Mouse (Mus musculus): Measurements from ENCODE around the gene Npepps. TPM values are rescaled to one million over a fixed set of nuclear protein-coding genes. Genes with fewer than 3 reads are reported as not detected.
"Not testable (repeated sequence)": the region's sequence is repeated elsewhere in the genome, so short reads cannot be mapped to it uniquely, and the experiment has no call there.

Npepps gene
- polyA plus RNA-seq, 1 experiment from 2014 or later, result 142 TPM

DNA sequence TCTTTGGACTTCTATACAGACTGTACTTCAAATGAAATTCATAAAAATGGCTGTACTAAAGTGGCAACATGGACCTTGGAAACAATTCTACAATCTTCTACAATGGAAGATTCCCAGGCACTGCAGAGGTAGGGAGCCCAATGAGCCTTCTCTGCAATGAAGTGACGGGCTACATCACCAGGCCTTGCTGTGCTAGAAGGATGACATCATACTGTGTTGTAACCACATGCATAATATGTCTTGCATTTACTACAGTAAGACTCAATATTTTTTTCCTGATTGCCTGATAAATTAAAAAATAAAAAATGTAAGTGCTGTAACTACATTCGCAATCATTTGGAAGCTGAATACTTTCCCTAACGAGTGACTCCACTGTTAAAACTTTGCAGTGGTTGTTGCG is 7.6 kb downstream of the Npepps start:
- Histone ChIP-seq H3K4me1 (ENCODE audit: control insufficient read depth, insufficient read depth, low read depth, low read length) (peaks cover 12% of the 10 kb centered on the region), H3K36me3 (ENCODE audit: control insufficient read depth, insufficient read depth, low read length) (no peaks in the 10 kb centered on the region), H3K27ac (ENCODE audit: low read depth, low read length) (no peak overlapping the region), H3K27me3 (replicated peaks; ENCODE audit: control insufficient read depth, insufficient read depth, low read length) (no peaks in the 10 kb centered on the region), H3K9me3 (ENCODE audit: control insufficient read depth, low read length) (no peaks in the 10 kb centered on the region), H3K9ac (ENCODE audit: low read depth, low read length) (no peak overlapping the region), H3K4me2 (ENCODE audit: low read length) (no peak overlapping the region), H3K4me3 (ENCODE audit: low read length) (no peak overlapping the region)
- ATAC-seq, result no peak
- 92% methylated on average over 4 of the region's 4 CpGs for WGBS

DNA sequence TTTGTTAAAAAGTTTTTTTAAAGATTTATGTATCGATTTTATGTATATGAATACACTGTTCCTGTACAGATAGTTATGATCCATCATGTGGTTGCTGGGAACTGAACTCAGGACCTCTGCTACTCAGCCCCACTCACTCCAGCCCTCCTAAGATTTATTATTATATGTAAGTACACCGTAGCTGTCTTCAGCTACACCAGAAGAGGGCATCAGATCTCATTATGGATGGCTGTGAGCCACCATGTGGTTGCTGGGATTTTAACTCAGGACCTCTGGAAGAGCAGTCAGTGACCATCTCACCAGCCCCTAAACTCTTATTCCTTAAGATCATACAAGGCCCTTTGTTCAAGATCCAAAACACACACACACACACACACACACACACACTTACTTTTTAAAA is 10.4 kb downstream of the Npepps start:
- not testable (repeated sequence) for H3K27ac ChIP-seq (ENCODE audit: low read depth, low read length); H3K27me3 ChIP-seq (replicated peaks; ENCODE audit: control insufficient read depth, insufficient read depth, low read length); H3K4me2 ChIP-seq (ENCODE audit: low read length); H3K36me3 ChIP-seq (ENCODE audit: control insufficient read depth, insufficient read depth, low read length); H3K4me1 ChIP-seq (ENCODE audit: control insufficient read depth, insufficient read depth, low read depth, low read length); H3K9ac ChIP-seq (ENCODE audit: low read depth, low read length); ATAC-seq; H3K4me3 ChIP-seq (ENCODE audit: low read length); H3K9me3 ChIP-seq (ENCODE audit: control insufficient read depth, low read length)
- WGBS, result 82% methylated on average over 2 of the region's 2 CpGs

DNA sequence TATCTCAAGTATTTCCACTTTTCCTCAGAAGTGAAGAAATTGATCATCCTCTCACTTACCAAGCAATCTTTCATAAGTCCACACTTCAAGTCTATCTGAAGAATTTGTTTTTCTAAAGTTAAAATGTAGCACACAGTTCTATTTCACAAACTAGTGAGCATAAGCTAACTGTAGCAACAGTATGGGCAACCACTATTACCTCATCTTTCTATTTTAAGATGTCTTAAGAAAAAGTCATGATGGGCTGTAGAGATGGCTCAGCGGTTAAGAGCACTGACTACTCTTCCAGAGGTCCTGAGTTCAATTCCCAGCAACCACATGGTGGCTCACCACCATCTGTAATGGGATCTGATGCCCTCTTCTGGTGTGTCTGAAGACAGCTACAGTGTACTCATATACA is 13.9 kb downstream of the Npepps start:
- not testable (repeated sequence) for H3K27ac ChIP-seq (ENCODE audit: low read depth, low read length); H3K9ac ChIP-seq (ENCODE audit: low read depth, low read length); ATAC-seq; H3K36me3 ChIP-seq (ENCODE audit: control insufficient read depth, insufficient read depth, low read length); H3K4me3 ChIP-seq (ENCODE audit: low read length); H3K9me3 ChIP-seq (ENCODE audit: control insufficient read depth, low read length); H3K4me1 ChIP-seq (ENCODE audit: control insufficient read depth, insufficient read depth, low read depth, low read length); H3K4me2 ChIP-seq (ENCODE audit: low read length); H3K27me3 ChIP-seq (replicated peaks; ENCODE audit: control insufficient read depth, insufficient read depth, low read length)
- 97% methylated on average over 1 of the region's 1 CpGs for WGBS

DNA sequence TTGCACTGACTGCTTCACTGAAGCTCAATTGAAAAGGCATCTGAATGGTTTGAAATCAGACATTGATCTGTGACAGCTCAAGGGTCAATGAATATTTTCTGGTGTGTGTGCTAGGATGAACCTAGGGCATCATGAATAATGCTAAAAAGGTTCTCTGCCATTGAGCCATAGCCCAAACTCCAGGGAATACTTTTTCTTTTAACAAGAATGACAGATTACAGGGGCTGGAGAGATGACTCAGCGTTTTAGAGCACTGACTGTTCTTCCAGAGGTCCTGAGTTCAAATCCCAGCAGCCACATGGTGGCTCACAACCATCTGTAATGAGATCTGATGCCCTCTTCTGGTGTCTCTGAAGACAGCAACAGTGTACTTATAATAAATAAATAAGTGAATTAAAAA is 30.8 kb downstream of the Npepps start:
- H3K36me3 ChIP-seq (ENCODE audit: control insufficient read depth, insufficient read depth, low read length); H3K27me3 ChIP-seq (replicated peaks; ENCODE audit: control insufficient read depth, insufficient read depth, low read length); H3K9me3 ChIP-seq (ENCODE audit: control insufficient read depth, low read length); H3K4me3 ChIP-seq (ENCODE audit: low read length); ATAC-seq; H3K9ac ChIP-seq (ENCODE audit: low read depth, low read length); H3K27ac ChIP-seq (ENCODE audit: low read depth, low read length); H3K4me2 ChIP-seq (ENCODE audit: low read length); H3K4me1 ChIP-seq (ENCODE audit: control insufficient read depth, insufficient read depth, low read depth, low read length): not testable (repeated sequence)
- 77% methylated on average over 1 of the region's 1 CpGs for WGBS

DNA sequence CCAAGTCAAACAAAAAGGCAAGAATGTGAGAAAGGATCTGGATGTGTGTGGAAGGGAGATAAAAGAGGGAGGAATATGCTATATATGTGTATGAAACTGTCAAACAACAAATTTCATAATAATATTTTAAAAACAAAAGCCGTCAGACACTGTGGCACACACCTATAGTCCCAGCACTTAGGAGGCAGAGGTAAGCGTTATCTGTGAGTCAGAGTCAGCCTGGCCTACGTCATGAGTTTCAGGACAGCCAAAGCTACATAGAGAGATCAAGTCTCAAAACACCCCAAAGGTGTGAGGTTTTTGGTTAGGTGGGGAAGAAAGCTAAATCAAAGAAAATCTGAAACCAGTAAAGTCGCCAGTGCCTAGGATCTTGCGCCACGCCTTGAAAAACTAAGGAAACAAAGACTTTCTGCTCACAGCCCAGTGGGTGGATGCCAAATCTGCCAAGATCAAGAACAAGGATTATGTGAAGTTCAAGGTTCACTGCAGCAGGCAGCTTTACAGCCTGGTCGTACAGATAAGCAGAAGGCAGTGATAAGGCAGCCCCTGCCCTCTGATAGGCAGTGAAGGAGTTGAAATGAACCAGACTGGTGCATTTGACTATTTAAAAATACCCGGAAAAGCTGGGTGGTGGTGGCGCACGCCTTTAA is 33.8 kb downstream of the Npepps start:
- WGBS, result 96% methylated on average over 10 of the region's 10 CpGs
- Histone ChIP-seq H3K4me2 (ENCODE audit: low read length) (no peak overlapping the region), H3K27ac (ENCODE audit: low read depth, low read length) (no peak overlapping the region), H3K4me3 (ENCODE audit: low read length) (no peak overlapping the region), H3K9ac (ENCODE audit: low read depth, low read length) (no peak overlapping the region), H3K4me1 (ENCODE audit: control insufficient read depth, insufficient read depth, low read depth, low read length) (no peaks in the 10 kb centered on the region), H3K9me3 (ENCODE audit: control insufficient read depth, low read length) (no peaks in the 10 kb centered on the region), H3K36me3 (ENCODE audit: control insufficient read depth, insufficient read depth, low read length) (peaks cover 9% of the 10 kb centered on the region), H3K27me3 (replicated peaks; ENCODE audit: control insufficient read depth, insufficient read depth, low read length) (no peaks in the 10 kb centered on the region)
- ATAC-seq, result no peak

DNA sequence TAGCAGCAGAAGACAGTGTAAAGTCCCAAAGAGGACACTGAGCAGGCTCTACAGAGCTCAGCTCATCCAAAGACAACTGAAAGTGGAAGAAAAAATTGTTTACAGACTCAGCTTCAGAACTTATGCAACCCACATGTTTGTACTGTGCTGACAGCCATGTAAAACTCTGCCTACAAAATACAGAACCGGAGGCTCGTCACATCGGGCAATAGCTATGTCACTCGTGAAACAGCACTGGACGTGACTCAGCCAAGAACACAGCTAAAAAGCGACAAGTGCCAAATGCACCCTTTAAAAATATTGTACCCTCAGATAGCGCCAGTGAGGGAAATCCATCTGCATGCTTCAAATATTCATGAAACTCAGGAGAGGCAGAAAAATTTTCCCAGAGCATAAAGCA is 39.1 kb downstream of the Npepps start:
- H3K4me1 ChIP-seq (ENCODE audit: control insufficient read depth, insufficient read depth, low read depth, low read length), result no peaks in the 10 kb centered on the region
- no peak overlapping the region for H3K4me2 ChIP-seq (ENCODE audit: low read length)
- no peaks in the 10 kb centered on the region for H3K9me3 ChIP-seq (ENCODE audit: control insufficient read depth, low read length)
- 93% methylated on average over 7 of the region's 7 CpGs for WGBS
- peaks cover 17% of the 10 kb centered on the region for H3K36me3 ChIP-seq (ENCODE audit: control insufficient read depth, insufficient read depth, low read length)
- no peaks in the 10 kb centered on the region for H3K27me3 ChIP-seq (replicated peaks; ENCODE audit: control insufficient read depth, insufficient read depth, low read length)
- no peak for ATAC-seq
- H3K27ac ChIP-seq (ENCODE audit: low read depth, low read length), result no peak overlapping the region
- H3K9ac ChIP-seq (ENCODE audit: low read depth, low read length), result no peak overlapping the region
- H3K4me3 ChIP-seq (ENCODE audit: low read length), result no peak overlapping the region

DNA sequence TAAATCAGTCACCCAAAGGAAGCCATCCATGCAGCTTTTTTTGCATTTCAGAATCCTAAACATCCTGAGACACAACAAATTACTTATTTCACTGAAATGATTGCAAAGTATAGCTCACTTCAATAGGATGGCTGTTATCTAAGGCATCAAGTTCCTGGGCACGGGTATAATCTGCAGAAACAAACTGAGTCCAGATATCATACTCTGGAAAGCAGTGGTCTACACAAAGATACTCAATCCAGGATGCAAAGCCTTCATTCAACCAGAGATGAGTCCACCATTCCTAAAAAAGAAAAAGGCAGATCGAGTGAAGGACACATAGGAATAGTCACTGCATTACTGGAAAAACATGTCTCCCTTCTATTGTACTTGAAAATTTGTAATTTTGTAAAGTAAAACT is 42.5 kb downstream of the Npepps start:
- H3K36me3 ChIP-seq (ENCODE audit: control insufficient read depth, insufficient read depth, low read length), result peaks cover 19% of the 10 kb centered on the region
- WGBS, result 99% methylated on average over 2 of the region's 2 CpGs

DNA sequence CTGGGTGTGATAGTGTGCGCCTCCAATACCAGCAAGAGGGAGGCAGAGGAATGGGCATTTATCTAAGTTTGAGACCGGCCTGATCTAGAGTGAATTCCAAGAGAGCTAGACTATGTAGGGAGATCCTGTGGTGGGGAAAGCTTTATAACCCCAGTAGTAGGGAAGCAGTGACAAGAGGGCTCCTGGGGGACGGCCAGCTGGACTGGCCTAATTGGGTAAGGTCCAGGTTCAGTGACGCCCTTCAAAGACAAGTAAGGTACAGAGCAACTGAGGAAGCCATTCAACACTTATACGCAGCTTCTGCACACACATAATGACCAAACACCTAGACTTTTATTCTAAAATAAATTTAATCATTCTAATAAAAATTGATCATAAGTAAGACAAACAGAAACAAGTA is 48.0 kb downstream of the Npepps start:
- peaks cover 27% of the 10 kb centered on the region for H3K36me3 ChIP-seq (ENCODE audit: control insufficient read depth, insufficient read depth, low read length)
- H3K9me3 ChIP-seq (ENCODE audit: control insufficient read depth, low read length), result no peaks in the 10 kb centered on the region
- H3K4me3 ChIP-seq (ENCODE audit: low read length), result no peak overlapping the region
- H3K9ac ChIP-seq (ENCODE audit: low read depth, low read length), result no peak overlapping the region
- H3K4me2 ChIP-seq (ENCODE audit: low read length), result no peak overlapping the region
- ATAC-seq, result no peak
- no peaks in the 10 kb centered on the region for H3K4me1 ChIP-seq (ENCODE audit: control insufficient read depth, insufficient read depth, low read depth, low read length)
- no peak overlapping the region for H3K27ac ChIP-seq (ENCODE audit: low read depth, low read length)
- WGBS, result 92% methylated on average over 5 of the region's 5 CpGs
- H3K27me3 ChIP-seq (replicated peaks; ENCODE audit: control insufficient read depth, insufficient read depth, low read length), result no peaks in the 10 kb centered on the region

More for the DNA sequence above, 42.5 kb downstream of the Npepps start:
- Histone ChIP-seq H3K9ac (ENCODE audit: low read depth, low read length) (no peak overlapping the region), H3K27ac (ENCODE audit: low read depth, low read length) (no peak overlapping the region), H3K9me3 (ENCODE audit: control insufficient read depth, low read length) (no peaks in the 10 kb centered on the region), H3K4me3 (ENCODE audit: low read length) (no peak overlapping the region), H3K27me3 (replicated peaks; ENCODE audit: control insufficient read depth, insufficient read depth, low read length) (no peaks in the 10 kb centered on the region), H3K4me1 (ENCODE audit: control insufficient read depth, insufficient read depth, low read depth, low read length) (no peaks in the 10 kb centered on the region), H3K4me2 (ENCODE audit: low read length) (no peak overlapping the region)
- no peak for ATAC-seq

DNA sequence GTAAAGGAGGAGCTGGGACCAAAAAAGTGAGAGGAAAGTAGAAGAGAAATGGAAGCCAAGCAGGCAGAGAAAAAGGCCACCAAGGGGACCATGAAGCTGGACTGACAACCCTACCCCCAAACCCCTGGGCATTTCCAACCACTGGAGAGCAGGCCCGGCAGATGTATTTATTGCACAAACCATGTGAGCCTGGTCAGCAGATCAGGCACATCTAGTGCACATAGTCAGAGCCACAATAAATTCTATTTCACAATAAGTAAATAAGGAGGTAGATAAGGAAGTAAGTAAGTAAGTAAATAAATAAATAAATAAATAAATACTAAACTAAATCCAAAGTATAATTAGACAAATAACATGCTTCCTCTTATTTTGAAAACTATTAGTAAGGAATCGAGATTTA is 51.0 kb downstream of the Npepps start:
- H3K9me3 ChIP-seq (ENCODE audit: control insufficient read depth, low read length), result no peaks in the 10 kb centered on the region
- H3K36me3 ChIP-seq (ENCODE audit: control insufficient read depth, insufficient read depth, low read length), result peaks cover 24% of the 10 kb centered on the region
- H3K4me2 ChIP-seq (ENCODE audit: low read length), result no peak overlapping the region
- no peak for ATAC-seq
- no peaks in the 10 kb centered on the region for H3K4me1 ChIP-seq (ENCODE audit: control insufficient read depth, insufficient read depth, low read depth, low read length)
- no peak overlapping the region for H3K9ac ChIP-seq (ENCODE audit: low read depth, low read length)
- 93% methylated on average over 2 of the region's 2 CpGs for WGBS
- no peak overlapping the region for H3K27ac ChIP-seq (ENCODE audit: low read depth, low read length)
- H3K27me3 ChIP-seq (replicated peaks; ENCODE audit: control insufficient read depth, insufficient read depth, low read length), result no peaks in the 10 kb centered on the region
- H3K4me3 ChIP-seq (ENCODE audit: low read length), result no peak overlapping the region

DNA sequence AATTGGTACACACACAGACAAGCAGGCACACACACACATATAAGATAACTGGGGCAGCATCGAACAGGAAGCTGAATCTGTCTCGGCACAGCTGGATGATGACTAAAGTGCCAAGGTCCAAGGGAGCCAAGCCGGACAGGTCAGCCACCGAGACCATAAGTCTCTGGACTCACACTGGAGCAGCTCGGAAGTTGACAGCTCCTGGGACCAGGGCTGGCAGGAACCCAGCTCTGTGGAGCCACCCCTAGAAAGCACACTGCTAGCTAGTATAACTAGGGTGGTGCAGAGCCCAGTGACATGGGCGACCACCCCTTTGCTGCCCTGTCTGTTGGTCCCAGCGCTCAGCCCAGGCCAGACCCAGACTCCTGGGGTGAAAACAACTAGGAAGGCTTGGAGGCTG is 51.5 kb downstream of the Npepps start:
- no peak overlapping the region for H3K27ac ChIP-seq (ENCODE audit: low read depth, low read length)
- 97% methylated on average over 7 of the region's 7 CpGs for WGBS
- H3K9me3 ChIP-seq (ENCODE audit: control insufficient read depth, low read length), result no peaks in the 10 kb centered on the region
- no peak overlapping the region for H3K4me3 ChIP-seq (ENCODE audit: low read length)
- peaks cover 24% of the 10 kb centered on the region for H3K36me3 ChIP-seq (ENCODE audit: control insufficient read depth, insufficient read depth, low read length)
- H3K4me2 ChIP-seq (ENCODE audit: low read length), result no peak overlapping the region
- no peak for ATAC-seq
- H3K9ac ChIP-seq (ENCODE audit: low read depth, low read length), result no peak overlapping the region
- no peaks in the 10 kb centered on the region for H3K4me1 ChIP-seq (ENCODE audit: control insufficient read depth, insufficient read depth, low read depth, low read length)
- H3K27me3 ChIP-seq (replicated peaks; ENCODE audit: control insufficient read depth, insufficient read depth, low read length), result no peaks in the 10 kb centered on the region

Measured in hindbrain, embryonic 16.5 days (tissue).